Mouse (Mus musculus) cortical plate, adult 2 months (tissue): ENCODE results near the gene Chn2.

Experiments
- CTCF ChIP-seq: fragments of 200-500 bp; IDR thresholded peaks from 2 replicates; pipeline ENCODE4 v1.5.1; 2011; ENCODE audit warnings: mild to moderate bottlenecking, control low read depth, low read length; ENCODE audit not compliant: insufficient read depth; ENCODE audit errors: extremely low read depth
- POLR2A ChIP-seq: fragments of 200-500 bp; IDR thresholded peaks from 2 replicates; pipeline ENCODE4 v1.6.1; 2011; ENCODE audit warnings: mild to moderate bottlenecking, low read length, control low read depth; ENCODE audit not compliant: insufficient read depth; ENCODE audit errors: extremely low read depth

GRCm38 (mm10) chr6:54258462-54258861, 219.1 kb downstream of the Chn2 start:
- TF ChIP-seq CTCF (no peak), POLR2A (no peak)
